Mouse (Mus musculus) liver, embryonic 12.5 days (tissue): ENCODE results near the gene Ubald1. TPM values are rescaled to one million over a fixed set of nuclear protein-coding genes. Genes with fewer than 3 reads are reported as not detected.

Experiments used
- ATAC-seq: fragments of 200-750 bp; cut with Nextera tagmentation; 2 replicates; pipeline ENCODE4 v1.8.0; 2017; ENCODE audit warnings: moderate number of reproducible peaks, mild to moderate bottlenecking, moderate library complexity
- H3K27ac ChIP-seq: fragments of 300-500 bp; sonication (generic); 2 replicates; pipeline ENCODE4 v1.5.1; 2016; ENCODE audit warnings: mild to moderate bottlenecking
- H3K27me3 ChIP-seq: fragments of 300-500 bp; sonication (generic); replicated peaks from 2 replicates; pipeline ENCODE4 v1.6.1; 2016; ENCODE audit warnings: mild to moderate bottlenecking, moderate library complexity
- H3K36me3 ChIP-seq: fragments of 300-500 bp; sonication (generic); 2 replicates; pipeline ENCODE4 v1.6.1; 2016; ENCODE audit warnings: mild to moderate bottlenecking, moderate library complexity
- H3K4me1 ChIP-seq: fragments of 300-500 bp; sonication (generic); 2 replicates; pipeline ENCODE4 v1.6.1; 2016
- H3K4me2 ChIP-seq: fragments of 300-500 bp; sonication (generic); 2 replicates; pipeline ENCODE4 v1.6.1; 2016; ENCODE audit warnings: mild to moderate bottlenecking, moderate library complexity
- H3K4me3 ChIP-seq: fragments of 300-500 bp; sonication (generic); 2 replicates; pipeline ENCODE4 v1.5.1; 2016; ENCODE audit warnings: mild to moderate bottlenecking, moderate library complexity
- H3K9ac ChIP-seq: fragments of 300-500 bp; sonication (generic); 2 replicates; pipeline ENCODE4 v1.6.1; 2016; ENCODE audit warnings: mild to moderate bottlenecking, moderate library complexity
- H3K9me3 ChIP-seq: fragments of 300-500 bp; sonication (generic); replicated peaks from 2 replicates; pipeline ENCODE4 v1.6.1; 2016; ENCODE audit warnings: mild to moderate bottlenecking, moderate library complexity
- WGBS: fragments of 180-500 bp; shearing (Covaris S2); methylation state at CpG from one replicate; pipeline ENCODE4 v1.1.7; 2016; ENCODE audit not compliant: insufficient replicate concordance; 5-methylcytosine and 5-hydroxymethylcytosine counted together
- polyA plus RNA-seq: library from polyadenylated mRNA; unstranded; fragments of >200 nt; fragmentation: Nextera tagmentation; extraction: Ambion mirVana; gene quantifications from 2 replicates; pipeline ENCODE4 v1.2.1, GENCODE M21; 2016

Ubald1 gene
- polyA plus RNA-seq, 1 experiment from 2014 or later, result 14.7 TPM

DNA sequence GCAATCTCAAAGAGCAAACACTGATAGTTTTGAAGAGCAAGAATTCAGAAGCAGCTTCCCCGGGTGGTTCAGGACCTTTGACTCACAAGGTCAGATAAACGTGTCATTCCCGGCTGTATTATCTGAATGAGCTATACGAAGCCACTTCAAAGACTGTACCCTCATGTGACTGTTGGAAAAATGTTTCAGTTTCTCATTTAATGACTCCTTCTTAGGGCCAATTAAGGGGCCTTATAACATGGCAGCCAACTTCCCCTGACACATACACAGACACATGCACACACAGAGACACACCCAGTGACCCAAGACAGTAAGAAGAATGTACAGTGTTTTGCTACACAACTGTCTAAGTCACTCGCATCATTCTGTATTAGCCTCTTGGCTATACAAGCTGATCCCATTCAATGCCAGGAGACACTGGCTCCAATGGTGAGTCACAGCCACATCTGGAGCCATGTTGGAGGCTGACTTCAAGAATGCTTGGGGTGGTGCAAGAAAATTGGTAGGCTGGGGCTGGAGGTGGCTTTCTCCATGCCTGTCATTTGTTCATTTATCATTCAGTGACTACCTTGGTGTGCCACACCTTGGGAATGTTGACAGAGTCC lies 25.0 kb downstream of the Ubald1 start:
- Histone ChIP-seq H3K9me3 (no peaks in the 10 kb centered on the region), H3K4me1 (no peaks in the 10 kb centered on the region), H3K9ac (no peak overlapping the region), H3K27ac (no peak overlapping the region), H3K4me2 (no peak overlapping the region), H3K36me3 (no peaks in the 10 kb centered on the region), H3K4me3 (no peak overlapping the region), H3K27me3 (no peaks in the 10 kb centered on the region)
- 40% methylated on average over 5 of the region's 5 CpGs for WGBS
- ATAC-seq, result no peak

DNA sequence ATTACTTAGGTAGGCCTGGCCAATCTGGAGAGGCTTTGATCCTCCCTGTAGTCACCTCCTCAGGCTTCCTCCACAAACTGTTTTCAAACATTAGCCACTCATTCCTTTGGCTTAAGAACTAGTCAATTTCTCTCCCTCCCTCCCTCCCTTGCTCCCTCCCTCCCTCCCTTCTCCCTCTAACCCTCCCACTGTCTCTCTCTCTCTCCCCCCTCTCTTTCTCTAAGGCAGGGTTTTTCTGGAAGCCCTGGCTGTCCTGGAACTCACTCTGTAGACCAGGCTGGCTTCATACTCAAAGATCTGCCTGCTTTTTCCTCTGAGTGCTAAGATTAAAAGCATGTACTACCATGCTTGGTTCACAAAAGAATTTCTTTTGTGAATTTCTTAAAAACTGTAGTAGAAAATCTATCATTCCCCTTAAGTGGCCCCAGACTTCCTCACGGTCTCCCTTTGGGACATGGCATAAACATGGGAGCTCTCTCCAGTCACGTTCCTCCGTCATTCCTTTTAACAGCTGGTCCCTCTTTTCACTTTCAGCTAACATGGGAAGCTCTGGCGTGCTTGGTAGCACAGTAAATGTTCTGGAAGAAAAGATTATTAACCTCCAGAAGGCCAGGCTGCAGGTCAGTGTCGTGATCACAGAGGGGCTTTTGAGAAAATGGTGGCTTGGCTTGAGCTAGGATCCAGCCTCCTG lies 29.0 kb downstream of the Ubald1 start:
- H3K4me2 ChIP-seq, result no peak overlapping the region
- H3K36me3 ChIP-seq, result no peaks in the 10 kb centered on the region
- no peaks in the 10 kb centered on the region for H3K4me1 ChIP-seq
- no peaks in the 10 kb centered on the region for H3K9me3 ChIP-seq
- H3K27me3 ChIP-seq, result no peaks in the 10 kb centered on the region
- H3K9ac ChIP-seq, result no peak overlapping the region
- no peak overlapping the region for H3K4me3 ChIP-seq
- ATAC-seq, result no peak
- no peak overlapping the region for H3K27ac ChIP-seq
- WGBS, result 53% methylated on average over 5 of the region's 5 CpGs

DNA sequence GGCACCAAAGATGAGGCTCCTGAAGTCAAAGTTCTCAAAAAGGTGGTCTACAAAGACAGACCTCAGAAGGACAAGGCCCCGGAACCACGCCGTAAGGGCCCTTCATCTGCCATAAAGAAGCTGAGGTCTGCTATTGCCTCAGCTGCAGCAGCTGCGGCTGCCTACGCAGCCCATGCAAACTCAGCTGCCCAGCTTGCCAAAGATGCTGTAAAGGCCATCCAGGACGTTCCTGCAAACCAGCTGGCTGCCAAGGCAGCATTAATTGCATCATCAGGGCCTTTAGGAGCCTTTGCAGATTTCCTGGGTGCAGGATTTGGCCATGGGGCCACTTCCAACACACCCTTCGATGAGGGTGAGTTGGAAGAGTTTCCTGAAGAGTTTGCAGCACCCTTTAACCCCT lies 29.8 kb downstream of the Ubald1 start:
- H3K27ac ChIP-seq, result no peak overlapping the region
- no peak overlapping the region for H3K4me2 ChIP-seq
- no peak overlapping the region for H3K9ac ChIP-seq
- no peak overlapping the region for H3K4me3 ChIP-seq
- WGBS, result 60% methylated on average over 7 of the region's 7 CpGs
- ATAC-seq, result no peak
- H3K27me3 ChIP-seq, result no peaks in the 10 kb centered on the region
- no peaks in the 10 kb centered on the region for H3K4me1 ChIP-seq
- H3K36me3 ChIP-seq, result no peaks in the 10 kb centered on the region
- no peaks in the 10 kb centered on the region for H3K9me3 ChIP-seq

DNA sequence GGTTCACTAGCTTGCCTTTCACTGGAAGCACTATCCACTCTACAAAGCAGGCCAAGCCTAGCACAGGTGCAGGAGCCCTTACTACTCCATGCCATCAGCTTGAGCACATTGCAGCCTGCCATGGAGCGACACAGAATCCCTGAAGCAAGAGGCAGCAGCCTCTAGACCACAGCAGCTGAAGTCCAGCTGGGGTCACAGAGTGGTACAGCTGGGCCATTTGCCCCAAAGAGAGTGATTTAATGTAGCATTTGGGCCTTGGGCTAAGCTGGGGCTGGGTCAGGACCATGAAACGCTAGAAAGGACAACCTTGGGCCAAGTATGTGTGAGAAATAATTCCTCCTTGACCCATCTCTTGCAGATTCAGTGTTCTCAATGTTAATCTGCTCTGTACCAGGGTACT lies 32.0 kb downstream of the Ubald1 start:
- no peak overlapping the region for H3K27ac ChIP-seq
- no peaks in the 10 kb centered on the region for H3K9me3 ChIP-seq
- H3K4me1 ChIP-seq, result no peaks in the 10 kb centered on the region
- no peak overlapping the region for H3K4me2 ChIP-seq
- no peaks in the 10 kb centered on the region for H3K36me3 ChIP-seq
- no peak overlapping the region for H3K9ac ChIP-seq
- no peak for ATAC-seq
- WGBS, result 61% methylated on average over 2 of the region's 2 CpGs
- no peaks in the 10 kb centered on the region for H3K27me3 ChIP-seq
- no peak overlapping the region for H3K4me3 ChIP-seq

DNA sequence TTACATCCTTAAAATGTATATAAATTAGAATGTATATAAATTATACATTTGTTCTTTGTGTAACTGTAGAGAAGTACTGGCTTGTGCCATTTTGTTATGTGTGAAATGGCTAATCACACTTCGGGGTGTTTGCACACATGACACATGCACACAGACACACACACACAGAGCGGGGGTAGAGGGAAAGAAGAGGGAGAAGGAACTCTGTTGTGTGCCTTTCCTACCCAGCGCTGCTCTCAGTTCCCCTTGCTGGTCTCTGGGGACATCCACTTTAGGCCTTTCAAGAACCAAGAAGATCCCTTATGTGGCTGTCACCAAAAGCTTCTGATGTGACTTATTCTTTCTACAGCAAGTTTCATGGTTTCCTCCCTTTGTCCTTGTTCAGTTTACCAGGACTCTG lies 33.1 kb downstream of the Ubald1 start:
- 64% methylated on average over 3 of the region's 3 CpGs for WGBS
- no peaks in the 10 kb centered on the region for H3K27me3 ChIP-seq
- no peaks in the 10 kb centered on the region for H3K9me3 ChIP-seq
- no peak overlapping the region for H3K27ac ChIP-seq
- H3K4me1 ChIP-seq, result no peaks in the 10 kb centered on the region
- H3K4me2 ChIP-seq, result no peak overlapping the region
- H3K9ac ChIP-seq, result no peak overlapping the region
- H3K4me3 ChIP-seq, result no peak overlapping the region
- H3K36me3 ChIP-seq, result no peaks in the 10 kb centered on the region
- ATAC-seq, result no peak

DNA sequence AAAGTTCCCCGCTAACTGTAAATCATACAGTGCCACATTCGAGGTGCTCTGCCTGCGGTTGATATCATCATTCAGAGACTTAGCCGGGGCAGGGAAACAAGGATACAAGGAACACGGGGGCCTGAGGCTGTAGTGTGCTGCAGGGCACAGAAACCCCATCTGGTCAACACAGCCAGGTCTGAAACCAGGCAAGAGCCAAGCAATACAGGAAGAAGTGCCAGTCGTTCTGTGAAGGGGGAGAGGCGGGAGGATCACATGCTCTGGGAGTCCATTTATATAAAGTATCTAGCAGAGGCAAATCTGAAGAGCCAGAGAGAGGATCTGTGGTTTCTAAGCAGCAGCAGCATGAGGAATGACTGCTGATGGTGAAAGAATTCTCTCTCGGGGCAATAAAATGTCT lies 39.9 kb downstream of the Ubald1 start:
- no peaks in the 10 kb centered on the region for H3K36me3 ChIP-seq
- H3K27ac ChIP-seq, result no peak overlapping the region
- no peaks in the 10 kb centered on the region for H3K4me1 ChIP-seq
- no peaks in the 10 kb centered on the region for H3K9me3 ChIP-seq
- H3K4me3 ChIP-seq, result no peak overlapping the region
- H3K27me3 ChIP-seq, result peaks cover 6% of the 10 kb centered on the region; the same call in 1 of the 2 replicates
- H3K9ac ChIP-seq, result no peak overlapping the region
- no peak for ATAC-seq
- no peak overlapping the region for H3K4me2 ChIP-seq
- WGBS, result 67% methylated on average over 8 of the region's 8 CpGs

DNA sequence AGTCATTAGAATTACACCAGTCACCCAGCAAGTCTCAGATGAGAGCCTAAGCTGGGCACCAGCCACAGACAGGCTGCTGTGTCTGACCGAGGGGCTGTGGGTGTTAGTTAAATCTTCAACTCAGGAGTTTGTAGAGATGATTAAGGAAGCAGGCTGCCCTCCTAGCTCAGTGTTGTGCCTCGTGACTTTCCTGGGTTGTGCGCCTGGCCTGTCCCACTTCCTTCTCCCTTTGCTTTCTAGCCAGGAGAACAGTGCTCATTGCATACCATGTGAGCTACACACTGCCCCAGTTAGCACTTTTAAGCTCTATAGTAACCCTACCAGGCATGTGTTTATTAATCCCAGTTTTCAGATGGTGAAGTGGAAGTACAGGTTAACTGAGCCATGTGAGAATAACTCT lies 40.6 kb downstream of the Ubald1 start:
- H3K27me3 ChIP-seq, result peaks cover 6% of the 10 kb centered on the region; the same call in 1 of the 2 replicates
- no peaks in the 10 kb centered on the region for H3K4me1 ChIP-seq
- H3K9ac ChIP-seq, result no peak overlapping the region
- H3K4me2 ChIP-seq, result no peak overlapping the region
- no peak overlapping the region for H3K4me3 ChIP-seq
- H3K9me3 ChIP-seq, result no peaks in the 10 kb centered on the region
- WGBS, result 45% methylated on average over 3 of the region's 3 CpGs
- H3K27ac ChIP-seq, result no peak overlapping the region
- no peak for ATAC-seq
- H3K36me3 ChIP-seq, result no peaks in the 10 kb centered on the region

DNA sequence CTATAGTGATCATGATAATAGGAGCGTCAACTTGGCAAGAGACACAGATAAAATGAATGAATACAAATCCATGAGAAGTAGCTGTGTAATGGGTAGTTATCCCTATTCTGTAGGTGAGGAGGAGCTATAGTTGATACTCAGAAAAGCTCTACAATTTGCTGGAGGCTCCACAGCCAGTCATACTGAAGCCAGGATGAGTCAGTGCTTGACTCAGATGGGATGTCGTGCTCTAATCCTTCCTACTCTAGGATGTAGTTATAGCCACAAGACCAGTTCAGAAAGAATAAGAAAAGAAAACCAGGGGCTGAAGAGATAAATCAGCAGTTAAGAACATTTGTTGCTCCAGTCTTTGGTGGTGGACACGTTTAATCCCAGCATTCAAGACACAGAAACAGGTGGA lies 42.5 kb downstream of the Ubald1 start:
- no peak overlapping the region for H3K4me3 ChIP-seq
- H3K4me2 ChIP-seq, result no peak overlapping the region
- 64% methylated on average over 3 of the region's 3 CpGs for WGBS
- H3K9me3 ChIP-seq, result no peaks in the 10 kb centered on the region
- H3K36me3 ChIP-seq, result no peaks in the 10 kb centered on the region
- no peaks in the 10 kb centered on the region for H3K4me1 ChIP-seq
- no peak for ATAC-seq
- H3K27ac ChIP-seq, result no peak overlapping the region
- no peak overlapping the region for H3K9ac ChIP-seq
- peaks cover 6% of the 10 kb centered on the region; the same call in 1 of the 2 replicates for H3K27me3 ChIP-seq

DNA sequence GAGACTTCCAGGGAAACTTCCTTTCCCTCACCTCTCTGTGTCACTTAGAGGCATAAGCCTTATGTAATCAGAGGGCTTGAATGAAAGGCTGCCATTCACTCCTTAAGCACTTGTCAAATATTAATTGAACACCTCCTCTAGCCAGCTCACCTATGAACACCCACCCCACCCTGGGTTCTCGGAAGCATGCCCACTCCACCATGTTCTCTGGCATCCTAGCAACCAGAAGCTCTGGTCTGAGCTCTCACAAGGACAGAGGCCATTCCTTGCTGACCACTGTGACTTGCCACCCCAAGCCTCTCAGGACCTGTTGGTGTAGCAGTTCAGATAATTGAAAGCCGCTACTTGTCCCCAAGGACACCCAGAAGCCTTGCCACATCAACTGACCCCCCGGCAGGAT lies 44.9 kb downstream of the Ubald1 start, which contains the start of gene 4930562C15Rik:
4930562C15Rik (plus strand) TSS at position 226 of the 400 bp plus-strand sequence.
- H3K36me3 ChIP-seq, result no peaks in the 10 kb centered on the region
- no peak within 1 kb of the TSS for H3K4me3 ChIP-seq
- WGBS, result 67% methylated on average over 3 of the region's 3 CpGs
- H3K9ac ChIP-seq, result no peak within 1 kb of the TSS
- ATAC-seq, result no peak
- H3K4me2 ChIP-seq, result no peak within 1 kb of the TSS
- H3K27ac ChIP-seq, result no peak within 1 kb of the TSS
- no peaks in the 10 kb centered on the region for H3K9me3 ChIP-seq
- 0 out of 2 replicates have a peak, but pooled peaks cover 6% of the 10 kb centered on the region for H3K27me3 ChIP-seq
- H3K4me1 ChIP-seq, result peaks cover 15% of the 10 kb centered on the region

DNA sequence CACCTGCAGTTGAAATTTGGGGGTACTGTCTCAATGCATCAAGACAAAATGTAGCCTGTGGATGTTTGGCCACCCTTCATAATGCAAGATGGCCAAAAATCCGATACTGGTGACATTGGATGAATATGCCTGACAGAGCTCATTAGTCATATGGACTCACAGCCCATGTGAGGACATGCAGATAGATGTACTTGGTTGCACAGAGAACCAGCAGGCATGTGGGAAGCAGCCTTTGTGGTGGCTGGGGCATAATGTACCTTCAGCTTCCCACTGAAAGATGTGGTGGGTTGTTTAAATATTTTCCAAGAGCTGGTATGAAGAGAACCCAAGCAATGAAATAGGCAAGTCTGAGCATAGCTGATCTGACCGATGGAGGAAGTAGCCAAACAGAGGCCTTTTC lies 46.3 kb downstream of the Ubald1 start:
- no peak for ATAC-seq
- no peaks in the 10 kb centered on the region for H3K9me3 ChIP-seq
- 0 out of 2 replicates have a peak, but pooled peaks cover 6% of the 10 kb centered on the region for H3K27me3 ChIP-seq
- H3K27ac ChIP-seq, result no peak overlapping the region
- no peak overlapping the region for H3K9ac ChIP-seq
- H3K4me1 ChIP-seq, result peaks cover 15% of the 10 kb centered on the region
- no peaks in the 10 kb centered on the region for H3K36me3 ChIP-seq
- H3K4me2 ChIP-seq, result no peak overlapping the region
- WGBS, result 49% methylated on average over 2 of the region's 2 CpGs
- no peak overlapping the region for H3K4me3 ChIP-seq

DNA sequence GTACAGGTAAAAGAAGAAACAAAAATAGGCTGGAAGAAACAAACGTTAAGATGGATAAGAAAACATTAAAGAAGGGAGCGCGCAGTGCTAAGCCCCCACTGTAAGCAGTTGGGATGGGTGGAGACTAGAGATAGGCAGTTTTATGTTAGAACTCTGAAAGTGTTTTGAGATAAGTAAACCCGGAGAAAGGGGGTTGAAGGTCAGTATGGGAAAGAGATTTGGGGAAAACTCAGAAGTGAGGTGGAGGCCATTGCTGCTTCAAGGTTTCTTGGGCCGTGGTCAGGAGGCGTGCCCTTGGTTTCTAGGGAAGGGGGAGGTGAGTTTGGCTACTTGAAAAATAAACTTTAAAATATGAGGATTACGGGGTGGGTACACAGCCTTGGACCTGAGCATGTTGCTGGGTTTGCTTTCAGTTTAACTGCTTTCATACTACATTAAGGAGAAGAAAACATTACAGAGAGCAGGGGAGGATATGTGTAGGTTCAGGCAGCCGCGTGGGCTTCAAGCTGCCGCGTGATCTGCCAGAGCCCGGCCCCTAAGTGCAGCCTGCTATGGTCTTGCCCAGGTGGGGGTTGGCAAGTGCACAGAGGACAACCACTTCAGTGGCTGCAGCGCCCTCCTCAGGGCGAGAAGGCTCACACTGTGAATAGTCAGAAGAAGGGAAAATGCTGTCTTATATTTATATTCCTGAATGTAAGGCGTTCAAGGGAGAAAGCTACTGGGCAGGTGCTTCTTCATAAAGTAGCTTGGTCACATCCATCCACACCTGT lies 48.3 kb downstream of the Ubald1 start:
- WGBS, result 39% methylated on average over 15 of the region's 15 CpGs
- 0 out of 2 replicates have a peak, but pooled peaks cover 6% of the 10 kb centered on the region for H3K27me3 ChIP-seq
- ATAC-seq, result peak; percentile 58
- H3K4me3 ChIP-seq, result no peak overlapping the region
- H3K36me3 ChIP-seq, result no peaks in the 10 kb centered on the region
- H3K9ac ChIP-seq, result no peak overlapping the region
- H3K27ac ChIP-seq, result no peak overlapping the region
- H3K4me1 ChIP-seq, result peaks cover 15% of the 10 kb centered on the region
- peak overlapping the region; percentile 23 for H3K4me2 ChIP-seq
- no peaks in the 10 kb centered on the region for H3K9me3 ChIP-seq

DNA sequence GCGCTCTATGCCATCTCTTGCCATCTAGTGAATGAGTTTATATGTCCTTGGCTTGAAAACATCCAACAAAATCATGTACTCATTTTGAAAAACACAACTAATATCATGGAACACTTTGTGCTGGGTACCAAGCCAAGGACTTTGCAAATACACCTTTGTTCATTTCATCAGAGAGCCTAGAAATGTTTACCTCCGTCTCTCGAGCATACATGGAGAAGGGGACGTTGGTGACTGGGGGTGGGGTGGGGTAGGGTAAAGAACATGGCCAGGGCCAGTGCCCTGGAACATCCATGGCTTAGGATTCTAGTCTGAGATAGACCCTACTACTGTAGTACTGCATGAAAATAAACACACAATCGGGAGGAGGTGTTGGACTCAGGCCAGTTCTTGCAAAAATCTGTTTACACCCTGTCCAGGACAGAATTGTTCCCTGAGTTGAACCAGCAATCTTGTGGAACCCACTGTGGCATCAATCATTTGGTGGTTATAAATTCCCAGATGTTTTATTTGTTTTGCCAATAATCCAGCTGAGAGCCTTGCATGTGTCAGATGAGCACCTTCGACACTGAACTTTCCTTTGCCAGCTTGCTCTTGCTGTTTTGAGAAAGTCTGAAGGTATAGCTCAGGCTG lies 50.7 kb downstream of the Ubald1 start:
- Histone ChIP-seq H3K27me3 (no peaks in the 10 kb centered on the region), H3K4me3 (no peak overlapping the region), H3K4me1 (peaks cover 15% of the 10 kb centered on the region), H3K9ac (no peak overlapping the region), H3K9me3 (no peaks in the 10 kb centered on the region), H3K36me3 (no peaks in the 10 kb centered on the region), H3K4me2 (no peak overlapping the region), H3K27ac (no peak overlapping the region)
- WGBS, result 65% methylated on average over 6 of the region's 6 CpGs
- ATAC-seq, result no peak
